Mouse (Mus musculus) hematopoietic multipotent progenitor cell, adult 10-12 weeks (in vitro differentiated cells): Measurements from ENCODE around the gene Zfp90. TPM values are rescaled to one million over a fixed set of nuclear protein-coding genes. Genes with fewer than 3 reads are reported as not detected.

ENCODE experiments used
- polyA plus RNA-seq: library from polyadenylated mRNA; stranded (reverse); fragments of >175 nt; gene quantifications from 2 replicates; pipeline ENCODE4 v1.2.3, GENCODE M21; 2012; ENCODE audit warnings: low replicate concordance

Zfp90 gene
- 2.6 and 4.2 TPM in 2 replicates for polyA plus RNA-seq

GRCm38 (mm10) chr8:106415182-106415971 lies at the start of gene Zfp90:
Gene Zfp90, plus strand, starts transcription at chr8:106415327.

Other genes with a start within 250 kb of the Zfp90 start
- 5.1 and 6.3 TPM in 2 replicates for gene Slc7a6, start 246.5 kb upstream of the Zfp90 start, polyA plus RNA-seq
- gene Slc7a6os, start 204.4 kb upstream of the Zfp90 start, polyA plus RNA-seq: 29.2 and 33.5 TPM in 2 replicates
- gene Prmt7, start 204.4 kb upstream of the Zfp90 start, polyA plus RNA-seq: 3.5 and 20.1 TPM in 2 replicates
- gene Smpd3, start 77.3 kb upstream of the Zfp90 start, polyA plus RNA-seq: 2.4 and 2.5 TPM in 2 replicates
- not detected in 2 replicates for gene 6030452D12Rik, start 85.2 kb downstream of the Zfp90 start, polyA plus RNA-seq
- gene Cdh3, start 95.6 kb downstream of the Zfp90 start, polyA plus RNA-seq: not detected in 2 replicates
- gene Gm10073, start 158.1 kb downstream of the Zfp90 start, polyA plus RNA-seq: 1.4 and 17.6 TPM in 2 replicates
- 1.4 and 2.7 TPM in 2 replicates for gene Cdh1, start 188.0 kb downstream of the Zfp90 start, polyA plus RNA-seq